Mouse (Mus musculus) B cell, adult 67 days (primary cell): ENCODE data around the gene Gm10642. TPM values are rescaled to one million over a fixed set of nuclear protein-coding genes. Genes with fewer than 3 reads are reported as not detected.

ENCODE experiments used
- total RNA-seq, 2 experiments: library from RNA; stranded (reverse); gene quantifications; 4 replicates each; pipeline ENCODE4 v1.2.4; 2023

Gm10642 gene
- 1 to 10 TPM; 2.2 to 2.8 TPM for total RNA-seq

DNA sequence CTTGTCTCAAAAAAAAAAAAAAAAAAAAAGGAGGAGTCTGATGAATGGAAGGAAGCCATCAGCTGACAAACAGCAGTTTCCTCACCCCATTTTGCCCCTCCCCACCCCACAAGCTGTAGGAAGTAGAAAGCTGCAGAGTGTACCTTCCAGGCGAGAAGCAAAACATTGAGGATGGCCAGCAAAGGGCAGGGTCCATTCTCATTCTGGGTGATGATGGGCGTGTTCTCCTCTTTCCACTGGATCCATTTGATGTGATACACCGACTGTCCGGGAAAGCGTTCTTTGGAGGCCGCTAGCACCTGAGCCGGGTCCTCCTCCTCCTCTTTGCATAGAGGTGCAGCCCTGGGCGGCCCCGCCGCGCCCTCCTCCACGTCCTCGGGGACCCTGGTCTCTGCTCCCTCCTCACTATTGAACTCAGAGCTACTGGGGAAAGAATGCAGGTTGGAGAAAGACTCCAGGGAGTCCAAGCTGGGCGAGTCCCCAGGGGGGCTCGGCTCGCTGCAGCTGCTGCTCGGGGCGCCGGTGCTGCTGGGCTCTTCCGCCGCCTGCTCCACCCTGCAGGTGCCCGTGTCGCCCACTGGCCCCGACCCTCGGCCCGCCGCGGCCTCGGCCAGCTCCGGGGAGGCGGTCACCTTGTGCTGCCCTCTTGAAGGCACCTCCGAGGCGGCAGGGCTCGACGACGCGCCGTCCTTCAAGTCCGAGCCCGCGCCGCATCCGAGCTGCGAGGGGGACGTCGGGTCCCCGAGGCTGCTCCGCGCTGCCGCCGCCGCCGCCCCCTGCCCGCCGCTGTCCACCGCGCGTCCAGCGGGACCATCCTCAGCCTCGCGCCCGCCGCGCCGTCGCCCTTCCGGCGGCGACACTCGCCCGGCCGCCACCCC lies at the start of gene Gm10642:
Gm10642 (plus strand) TSS at position 122 of the 878 bp plus-strand sequence.

DNA sequence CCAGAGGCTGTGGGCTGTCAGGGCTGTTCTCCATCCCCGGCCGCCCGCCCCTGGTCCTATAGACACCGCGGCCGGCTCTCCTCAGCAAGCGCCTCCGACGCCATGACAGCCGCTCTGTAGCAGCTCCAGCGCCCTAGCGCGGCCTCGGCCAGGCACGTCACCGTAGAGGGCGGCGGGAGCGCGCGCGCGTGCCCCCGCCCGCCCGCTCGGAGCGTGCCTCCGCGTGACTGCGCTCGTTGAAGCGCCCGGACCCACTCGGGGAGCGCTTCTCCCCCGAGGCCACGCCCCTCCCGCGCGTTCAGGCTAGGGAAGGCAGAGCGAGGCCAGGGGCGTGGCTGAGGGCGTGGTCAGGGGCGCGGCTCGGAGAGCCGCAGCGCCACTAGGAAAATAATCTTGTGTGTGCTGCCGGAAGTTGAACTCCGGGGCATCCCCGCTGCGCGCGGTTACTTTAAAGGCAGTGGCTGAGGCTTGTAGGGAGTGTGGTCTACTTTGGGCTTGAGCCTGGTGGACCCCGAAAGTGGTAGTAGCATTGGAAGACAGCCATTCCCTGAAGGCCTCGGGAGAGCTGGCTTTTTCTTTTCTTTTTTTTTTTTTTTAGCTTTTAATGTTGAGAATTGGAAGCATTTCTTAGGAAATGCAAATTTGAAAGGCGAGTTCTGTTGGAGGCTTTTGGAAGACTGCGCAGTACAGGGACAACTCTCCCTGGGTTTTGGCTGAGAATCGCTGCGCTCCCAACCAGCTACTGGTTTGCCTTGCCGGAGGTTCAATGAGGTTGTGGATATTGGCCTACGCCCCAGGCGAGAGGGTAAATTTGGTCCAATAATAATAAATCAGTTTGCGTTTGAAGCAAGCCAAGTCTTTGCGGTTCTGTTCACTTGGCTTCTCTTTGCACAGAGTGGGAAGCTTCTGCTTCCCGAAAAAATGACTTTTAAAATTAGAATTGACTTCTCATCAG lies 1.2 kb downstream of the Gm10642 start, which contains the start of gene Mindy2:
Mindy2 (minus strand) TSS at position 162 of the 955 bp plus-strand sequence.

DNA sequence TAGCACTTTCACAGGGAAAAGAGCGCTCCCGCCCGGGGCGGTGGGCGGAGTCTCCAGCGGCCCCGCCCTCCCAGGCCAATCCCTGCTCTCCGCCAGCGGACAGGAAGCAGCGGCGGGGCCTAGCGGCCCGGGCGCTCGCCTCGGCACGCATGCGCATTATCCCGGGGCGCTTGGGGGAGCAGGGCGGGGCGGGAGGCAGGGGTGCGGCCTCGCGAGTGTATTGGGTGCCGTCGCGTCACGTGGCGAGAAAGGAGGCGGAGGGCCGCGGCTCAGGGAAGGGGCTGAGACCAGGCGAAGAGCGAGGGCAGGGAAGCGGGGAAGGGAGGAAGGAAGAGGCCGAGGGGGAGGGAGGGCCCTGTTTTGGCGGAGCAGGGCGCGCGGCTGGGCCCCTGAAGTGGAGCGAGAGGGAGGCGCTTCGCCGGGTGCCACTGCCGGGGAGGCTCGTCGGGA lies 22.7 kb downstream of the Gm10642 start, which contains the start of gene Adam10:
Adam10 (plus strand) TSS at position 316 of the 450 bp plus-strand sequence.

Other genes starting within 250 kb of the Gm10642 start
- gene Ccnb2, start 234.7 kb upstream of the Gm10642 start, total RNA-seq: 1 to 10 TPM; 1.7 to 1.8 TPM
- gene Rnf111, start 152.5 kb upstream of the Gm10642 start, total RNA-seq: 100 to 1,000 TPM; 102 to 116 TPM
- 100 to 1,000 TPM; 109 to 111 TPM for gene Sltm, start 113.5 kb upstream of the Gm10642 start, total RNA-seq
- gene Mindy2, start 923 bp downstream of the Gm10642 start, total RNA-seq: 10 to 100 TPM; 44.1 to 45.5 TPM
- gene Adam10, start 22.7 kb downstream of the Gm10642 start, total RNA-seq: 10 to 100 TPM; 88.5 to 99.5 TPM